ENCODE assay signal across 8 mouse cellular contexts in genomic region chr2:65471311-65471882, GRCm38 (mm10).
DNase-seq lines count a peak whose midpoint lies in the region; ATAC-seq and TF ChIP-seq lines count a peak whose summit lies in the region.

No protein-coding gene starts in this region.

- H3K27me3 ChIP-seq in neural tube, embryonic 11.5 days (ENCODE audit: control insufficient read depth, insufficient read depth, low read length), result no peaks in the 10 kb centered on the region
- H3K27me3 ChIP-seq in limb, embryonic 14.5 days (ENCODE audit: control insufficient read depth, insufficient read depth, low read length), result no peaks in the 10 kb centered on the region

- 0 out of 2 replicates have a peak overlapping the region, but pooled peaks have one; percentile 12 for H3K4me2 ChIP-seq in neural tube, embryonic 11.5 days (ENCODE audit: low read depth)
- H3K4me2 ChIP-seq in limb, embryonic 14.5 days (replicated peaks; ENCODE audit: low read depth, low read length, severe bottlenecking), result peak overlapping the region; percentile 16; the same call in 1 of the 2 replicates

- no peaks in the 10 kb centered on the region for H3K36me3 ChIP-seq in neural tube, embryonic 11.5 days (ENCODE audit: control insufficient read depth, insufficient read depth, low read length)
- no peaks in the 10 kb centered on the region for H3K36me3 ChIP-seq in limb, embryonic 14.5 days (ENCODE audit: control insufficient read depth, insufficient read depth, low read length)

- H3K4me1 ChIP-seq in neural tube, embryonic 11.5 days (ENCODE audit: control insufficient read depth, insufficient read depth, low read length), result no peaks in the 10 kb centered on the region
- H3K4me1 ChIP-seq in limb, embryonic 14.5 days (ENCODE audit: control insufficient read depth, insufficient read depth, low read length), result no peaks in the 10 kb centered on the region

- H3K4me3 ChIP-seq in neural tube, embryonic 11.5 days (ENCODE audit: low read depth, low read length), result no peak overlapping the region
- H3K4me3 ChIP-seq in limb, embryonic 14.5 days (replicated peaks; ENCODE audit: low read length), result no peak overlapping the region; the same call in 1 of the 2 replicates

- 0 out of 2 replicates have a peak overlapping the region, but pooled peaks have one; percentile 46 for H3K27ac ChIP-seq in neural tube, embryonic 11.5 days (ENCODE audit: low read depth, low read length)
- no peak overlapping the region for H3K27ac ChIP-seq in limb, embryonic 14.5 days (replicated peaks; ENCODE audit: low read depth, low read length)

- TF ChIP-seq POLR2A in limb, embryonic 14.5 days (IDR thresholded peaks at IDR 0.05; ENCODE audit: borderline replicate concordance, extremely low read depth, insufficient read depth, insufficient read length), result no peak

- WGBS in neural tube, embryonic 11.5 days, result 57% methylated on average over 11 of the region's 11 CpGs
- WGBS in limb, embryonic 14.5 days, result 38% methylated on average over 11 of the region's 11 CpGs

- no peak overlapping the region for H3K9ac ChIP-seq in neural tube, embryonic 11.5 days (ENCODE audit: low read length)
- no peak overlapping the region for H3K9ac ChIP-seq in limb, embryonic 14.5 days (ENCODE audit: low read depth, low read length, severe bottlenecking)

- no peak for DNase-seq in frontal cortex, postnatal 14 days (ENCODE audit: low spot score in 2 of 2)
- no peak for DNase-seq in neural tube, embryonic 11.5 days (ENCODE audit: low spot score)
- DNase-seq in neural tube, embryonic 10.5 days (ENCODE audit: extremely low spot score, low spot score), result no peak
- peak; percentile 52 for DNase-seq in limb, embryonic 14.5 days (ENCODE audit: low spot score)
- DNase-seq in telencephalon, adult 2 months (ENCODE audit: low read depth, low spot score), result peak; percentile 45
- DNase-seq in frontal cortex, postnatal 10 days (ENCODE audit: low spot score in 2 of 2), result no peak
- DNase-seq in urinary bladder, postnatal 36 days (ENCODE audit: low spot score in 2 of 2), result no peak

- no peaks in the 10 kb centered on the region for H3K9me3 ChIP-seq in neural tube, embryonic 11.5 days (ENCODE audit: control insufficient read depth, low read length)
- H3K9me3 ChIP-seq in limb, embryonic 14.5 days (ENCODE audit: control insufficient read depth, low read length), result no peaks in the 10 kb centered on the region

- ATAC-seq in frontal cortex, adult (ENCODE audit: low TSS enrichment), result peak; percentile 96
- ATAC-seq in neural tube, embryonic 11.5 days (ENCODE audit: insufficient read depth, low FRiP score, low TSS enrichment), result no peak
- peak; percentile 85 for ATAC-seq in limb, embryonic 14.5 days (ENCODE audit: low FRiP score, low read depth)

Comparison
In these comparisons a context has a peak if more than half of its experiments do, and no peak if none do; other contexts are left out.
1. DNase-seq: peak in limb, embryonic 14.5 days (single experiment) and telencephalon, adult 2 months (single experiment); none in frontal cortex, postnatal 14 days (0 of 2), neural tube, embryonic 11.5 days (single experiment), neural tube, embryonic 10.5 days (single experiment), frontal cortex, postnatal 10 days (0 of 2) and urinary bladder, postnatal 36 days (0 of 2).